Mouse (Mus musculus) stomach, adult 2 months (tissue): ENCODE measurements around the gene Vmn2r27. TPM values are rescaled to one million over a fixed set of nuclear protein-coding genes. Genes with fewer than 3 reads are reported as not detected.

ENCODE experiments used
- polyA plus RNA-seq: library from polyadenylated mRNA; depleted of rRNA; stranded (reverse); fragments of >200 nt; gene quantifications from 2 replicates; pipeline ENCODE4 v1.2.3, GENCODE M21; 2012; rRNA removed

Gene Vmn2r27
- polyA plus RNA-seq, result not detected in 2 replicates

GRCm38 (mm10) chr6:124231756-124232155 is at the start of gene Vmn2r27:
Gene Vmn2r27 (minus strand): TSS chr6:124231856.

Other genes with a start within 250 kb of the Vmn2r27 start
- gene Vmn2r26, start 207.3 kb downstream of the Vmn2r27 start, polyA plus RNA-seq, result not detected in 2 replicates
- 0.13 and 0.24 TPM in 2 replicates for gene Cd163, start 72.8 kb upstream of the Vmn2r27 start, polyA plus RNA-seq
- gene Pex5, start 183.2 kb upstream of the Vmn2r27 start, polyA plus RNA-seq, result 10.4 and 12.1 TPM in 2 replicates
- gene Clstn3, start 232.9 kb upstream of the Vmn2r27 start, polyA plus RNA-seq, result 0.78 and 1.2 TPM in 2 replicates